Mouse (Mus musculus) midbrain, embryonic 10.5 days (tissue): ENCODE measurements around the gene Angel2. TPM values are rescaled to one million over a fixed set of nuclear protein-coding genes. Genes with fewer than 3 reads are reported as not detected.
"Not testable (repeated sequence)": the region's sequence is repeated elsewhere in the genome, so short reads cannot be mapped to it uniquely, and the experiment has no call there.

Experiments
- DNase-seq: peaks from one replicate; pipeline ENCODE4 v3.0.0-alpha.2; 2017; ENCODE audit warnings: low spot score
- H3K27ac ChIP-seq: fragments of 300-500 bp; sonication (generic); replicated peaks from 2 replicates; pipeline ENCODE4 v1.5.1; 2016; ENCODE audit warnings: mild to moderate bottlenecking
- H3K27me3 ChIP-seq: fragments of 300-500 bp; sonication (generic); 2 replicates; pipeline ENCODE4 v1.6.1; 2016; ENCODE audit warnings: low read depth, mild to moderate bottlenecking; ENCODE audit not compliant: poor library complexity, severe bottlenecking
- H3K36me3 ChIP-seq: fragments of 300-500 bp; sonication (generic); 2 replicates; pipeline ENCODE4 v1.6.1; 2016; ENCODE audit warnings: mild to moderate bottlenecking, moderate library complexity
- H3K4me1 ChIP-seq: fragments of 300-500 bp; sonication (generic); 2 replicates; pipeline ENCODE4 v1.6.1; 2016
- H3K4me3 ChIP-seq: fragments of 300-500 bp; sonication (generic); 2 replicates; pipeline ENCODE4 v1.5.1; 2016; ENCODE audit warnings: mild to moderate bottlenecking, moderate library complexity
- H3K9me3 ChIP-seq: fragments of 300-500 bp; sonication (generic); replicated peaks from 2 replicates; pipeline ENCODE4 v1.6.1; 2016; ENCODE audit warnings: mild to moderate bottlenecking
- WGBS: fragments of 180-500 bp; shearing (Covaris S2); methylation state at CpG from one replicate; pipeline ENCODE4 v1.1.7; 2016; 5-methylcytosine and 5-hydroxymethylcytosine counted together
- polyA plus RNA-seq: library from polyadenylated mRNA; unstranded; fragments of >200 nt; fragmentation: Nextera tagmentation; extraction: Ambion mirVana; gene quantifications from 2 replicates; pipeline ENCODE4 v1.2.1, GENCODE M21; 2016

The Angel2 gene
- polyA plus RNA-seq, result 55.4 and 63.0 TPM in 2 replicates

GRCm38 (mm10) chr1:190924812-190925211, at the start of gene Angel2:
Gene Angel2, plus strand, starts transcription at chr1:190925112.
- peaks cover 14% of the 10 kb centered on the region for H3K4me1 ChIP-seq
- not testable (repeated sequence) for H3K27me3 ChIP-seq, H3K36me3 ChIP-seq, DNase-seq, H3K27ac ChIP-seq, H3K4me3 ChIP-seq, H3K9me3 ChIP-seq
- 77% methylated on average over 3 of the region's 3 CpGs for WGBS

- 91% methylated on average over 6 of the region's 6 CpGs for WGBS
Measured at GRCm38 (mm10) chr1:190875751-190876150, 49.2 kb upstream of the Angel2 start.

GRCm38 (mm10) chr1:190880638-190881037, 44.3 kb upstream of the Angel2 start:
- peaks cover 46% of the 10 kb centered on the region for H3K36me3 ChIP-seq
- no peak overlapping the region for H3K27ac ChIP-seq
- 84% methylated on average over 6 of the region's 6 CpGs for whole genome bisulfite sequencing
- H3K4me3 ChIP-seq, result no peak overlapping the region
- H3K9me3 ChIP-seq, result no peaks in the 10 kb centered on the region
- DNase-seq, result no peak
- H3K4me1 ChIP-seq, result no peaks in the 10 kb centered on the region
- H3K27me3 ChIP-seq, result no peaks in the 10 kb centered on the region

More at GRCm38 (mm10) chr1:190875751-190876150, 49.2 kb upstream of the Angel2 start:
- no peaks in the 10 kb centered on the region for H3K4me1 ChIP-seq
- no peaks in the 10 kb centered on the region for H3K27me3 ChIP-seq
- no peaks in the 10 kb centered on the region for H3K9me3 ChIP-seq
- H3K27ac ChIP-seq, result no peak overlapping the region
- no peak for DNase-seq
- no peak overlapping the region for H3K4me3 ChIP-seq
- H3K36me3 ChIP-seq, result peaks cover 44% of the 10 kb centered on the region

- 3% methylated on average over 2 of the region's 2 CpGs for WGBS
- no peaks in the 10 kb centered on the region for H3K9me3 ChIP-seq
- peaks cover 41% of the 10 kb centered on the region for H3K36me3 ChIP-seq
- H3K27ac ChIP-seq, result no peak overlapping the region
- peak; percentile 33 for DNase-seq
- H3K27me3 ChIP-seq, result no peaks in the 10 kb centered on the region
- H3K4me1 ChIP-seq, result no peaks in the 10 kb centered on the region
- H3K4me3 ChIP-seq, result no peak overlapping the region
Measured at GRCm38 (mm10) chr1:190881422-190881821, 43.5 kb upstream of the Angel2 start.

GRCm38 (mm10) chr1:190886014-190886413, 38.9 kb upstream of the Angel2 start:
- H3K9me3 ChIP-seq, result no peaks in the 10 kb centered on the region
- H3K36me3 ChIP-seq, result peaks cover 60% of the 10 kb centered on the region
- WGBS, result 92% methylated on average over 4 of the region's 4 CpGs

GRCm38 (mm10) chr1:190888031-190888430, 36.9 kb upstream of the Angel2 start:
- Histone ChIP-seq H3K27ac (no peak overlapping the region), H3K27me3 (no peaks in the 10 kb centered on the region), H3K4me3 (no peak overlapping the region), H3K9me3 (no peaks in the 10 kb centered on the region), H3K4me1 (no peaks in the 10 kb centered on the region), H3K36me3 (peaks cover 69% of the 10 kb centered on the region)
- WGBS, result 82% methylated on average over 2 of the region's 2 CpGs
- DNase-seq, result no peak

More at GRCm38 (mm10) chr1:190886014-190886413, 38.9 kb upstream of the Angel2 start:
- H3K4me3 ChIP-seq, result no peak overlapping the region
- no peaks in the 10 kb centered on the region for H3K4me1 ChIP-seq
- H3K27ac ChIP-seq, result no peak overlapping the region
- DNase-seq, result no peak
- H3K27me3 ChIP-seq, result no peaks in the 10 kb centered on the region

- no peaks in the 10 kb centered on the region for H3K4me1 ChIP-seq
- H3K27ac ChIP-seq, result no peak overlapping the region
- no peaks in the 10 kb centered on the region for H3K27me3 ChIP-seq
- H3K36me3 ChIP-seq, result peaks cover 63% of the 10 kb centered on the region
- DNase-seq, result no peak
- H3K4me3 ChIP-seq, result no peak overlapping the region
- WGBS, result 91% methylated on average over 16 of the region's 16 CpGs
- H3K9me3 ChIP-seq, result no peaks in the 10 kb centered on the region
Measured at GRCm38 (mm10) chr1:190888646-190889045, 36.3 kb upstream of the Angel2 start.

- Histone ChIP-seq H3K9me3 (no peaks in the 10 kb centered on the region), H3K36me3 (peaks cover 69% of the 10 kb centered on the region), H3K27me3 (no peaks in the 10 kb centered on the region), H3K4me1 (no peaks in the 10 kb centered on the region), H3K4me3 (no peak overlapping the region), H3K27ac (no peak overlapping the region)
- DNase-seq, result no peak
- WGBS, result 90% methylated on average over 6 of the region's 6 CpGs
Measured at GRCm38 (mm10) chr1:190893559-190894167, 31.2 kb upstream of the Angel2 start.

GRCm38 (mm10) chr1:190898186-190898585, 26.7 kb upstream of the Angel2 start:
- 95% methylated on average over 3 of the region's 3 CpGs for WGBS
- Histone ChIP-seq H3K4me3 (no peak overlapping the region), H3K27me3 (no peaks in the 10 kb centered on the region), H3K9me3 (no peaks in the 10 kb centered on the region), H3K27ac (no peak overlapping the region), H3K4me1 (peaks cover 3% of the 10 kb centered on the region), H3K36me3 (peaks cover 59% of the 10 kb centered on the region)
- DNase-seq, result no peak

- H3K9me3 ChIP-seq, result no peaks in the 10 kb centered on the region
- 90% methylated on average over 9 of the region's 9 CpGs for WGBS
- no peak overlapping the region for H3K27ac ChIP-seq
- DNase-seq, result no peak
- H3K27me3 ChIP-seq, result no peaks in the 10 kb centered on the region
- H3K4me1 ChIP-seq, result peaks cover 3% of the 10 kb centered on the region
- H3K36me3 ChIP-seq, result peaks cover 67% of the 10 kb centered on the region
- no peak overlapping the region for H3K4me3 ChIP-seq
Measured at GRCm38 (mm10) chr1:190898899-190899575, 25.9 kb upstream of the Angel2 start.

- Histone ChIP-seq H3K9me3 (no peaks in the 10 kb centered on the region), H3K36me3 (peaks cover 63% of the 10 kb centered on the region), H3K27ac (no peak overlapping the region), H3K4me1 (peaks cover 3% of the 10 kb centered on the region), H3K4me3 (no peak overlapping the region), H3K27me3 (no peaks in the 10 kb centered on the region)
- 82% methylated on average over 2 of the region's 2 CpGs for WGBS
- DNase-seq, result no peak
Measured at GRCm38 (mm10) chr1:190901082-190901481, 23.8 kb upstream of the Angel2 start.

GRCm38 (mm10) chr1:190904136-190904535, 20.8 kb upstream of the Angel2 start:
- no peak for DNase-seq
- 98% methylated on average over 3 of the region's 3 CpGs for WGBS

GRCm38 (mm10) chr1:190904714-190905113, 20.2 kb upstream of the Angel2 start:
- H3K27me3 ChIP-seq, result no peaks in the 10 kb centered on the region
- no peak overlapping the region for H3K27ac ChIP-seq
- DNase-seq, result no peak
- WGBS, result 93% methylated on average over 16 of the region's 16 CpGs
- peaks cover 10% of the 10 kb centered on the region for H3K4me1 ChIP-seq
- no peak overlapping the region for H3K4me3 ChIP-seq
- H3K36me3 ChIP-seq, result peaks cover 30% of the 10 kb centered on the region
- H3K9me3 ChIP-seq, result no peaks in the 10 kb centered on the region

More at GRCm38 (mm10) chr1:190904136-190904535, 20.8 kb upstream of the Angel2 start:
- Histone ChIP-seq H3K4me1 (peaks cover 4% of the 10 kb centered on the region), H3K9me3 (no peaks in the 10 kb centered on the region), H3K4me3 (no peak overlapping the region), H3K27me3 (no peaks in the 10 kb centered on the region), H3K36me3 (peaks cover 33% of the 10 kb centered on the region), H3K27ac (no peak overlapping the region)
